Mouse (Mus musculus) testis, adult 2 months (tissue): ENCODE data around the gene Mkrn2.

Source experiments
- CTCF ChIP-seq: fragments of 200-500 bp; IDR thresholded peaks from 2 replicates; pipeline ENCODE4 v1.5.1; 2012; ENCODE audit warnings: low read depth, mild to moderate bottlenecking, inconsistent platforms, low read length, moderate library complexity; ENCODE audit not compliant: control insufficient read depth, insufficient read depth, insufficient replicate concordance
- POLR2A ChIP-seq: fragments of 200-500 bp; IDR thresholded peaks from 2 replicates; pipeline ENCODE4 v1.6.1; 2012; ENCODE audit warnings: low read depth, mild to moderate bottlenecking, inconsistent platforms, low read length, moderate library complexity; ENCODE audit not compliant: control insufficient read depth

DNA sequence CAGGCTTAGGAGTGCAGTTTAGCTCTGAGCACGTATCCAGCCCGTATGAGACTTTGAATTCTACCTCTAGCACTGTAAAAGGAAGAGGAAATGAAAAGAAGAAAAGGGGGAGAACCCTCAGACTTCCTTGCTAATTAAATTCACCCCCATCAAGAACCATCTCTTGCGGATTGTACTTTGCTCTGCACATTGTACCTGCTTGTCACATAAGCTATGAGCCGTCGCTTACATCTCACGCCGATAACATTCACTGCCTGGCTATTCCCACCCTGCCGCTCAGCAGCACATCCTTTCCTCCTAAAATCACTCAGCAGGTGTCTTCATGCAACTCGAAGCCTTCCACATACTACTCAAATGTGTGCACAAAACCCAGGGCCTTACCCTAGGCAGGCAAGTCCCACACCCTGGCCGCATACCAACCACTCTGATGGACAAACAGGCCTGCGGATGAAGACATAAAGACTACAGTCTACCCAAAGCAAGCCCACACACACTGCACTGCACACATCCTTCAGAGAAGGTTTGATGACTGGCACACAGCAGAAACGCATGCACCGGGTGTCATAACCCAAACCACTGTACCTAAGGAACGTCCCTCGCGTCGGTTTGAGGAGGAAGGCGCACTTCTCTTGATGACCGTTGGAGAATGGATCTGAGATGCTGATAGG is 9.9 kb upstream of the Mkrn2 start:
- TF ChIP-seq CTCF (no peak), POLR2A (no peak)
